Mouse (Mus musculus) cerebellum, adult 9-11 months (tissue): ENCODE measurements around the gene Serpinb9b.
"Not testable (repeated sequence)": the region's sequence is repeated elsewhere in the genome, so short reads cannot be mapped to it uniquely, and the experiment has no call there.

ENCODE experiments used
- DNase-seq: peaks from one replicate; pipeline ENCODE4 v3.0.0; 2022

The Serpinb9b gene

DNA sequence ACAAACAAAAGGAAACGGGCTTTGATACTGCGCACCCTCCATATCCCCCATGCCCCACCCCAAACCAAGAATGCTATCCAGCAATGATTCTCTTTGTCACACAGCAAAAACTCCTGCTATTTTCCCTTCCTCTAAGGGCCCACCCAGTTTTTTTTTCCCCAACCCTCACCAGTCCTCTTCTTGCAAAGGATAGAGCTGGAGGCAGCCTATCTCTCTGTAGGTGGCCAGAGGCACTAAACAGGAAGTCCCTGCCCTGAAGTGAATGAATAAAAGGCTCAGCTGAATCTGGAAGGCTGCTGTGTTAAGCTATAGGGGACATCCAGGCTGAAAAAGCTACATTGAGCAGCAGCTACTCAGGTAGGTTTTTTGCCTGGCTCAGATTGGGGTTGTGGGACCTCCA is at the start of gene Serpinb9b:
Gene Serpinb9b (plus strand): TSS at position 173 of the 400 bp plus-strand sequence.
- DNase-seq = no peak

DNA sequence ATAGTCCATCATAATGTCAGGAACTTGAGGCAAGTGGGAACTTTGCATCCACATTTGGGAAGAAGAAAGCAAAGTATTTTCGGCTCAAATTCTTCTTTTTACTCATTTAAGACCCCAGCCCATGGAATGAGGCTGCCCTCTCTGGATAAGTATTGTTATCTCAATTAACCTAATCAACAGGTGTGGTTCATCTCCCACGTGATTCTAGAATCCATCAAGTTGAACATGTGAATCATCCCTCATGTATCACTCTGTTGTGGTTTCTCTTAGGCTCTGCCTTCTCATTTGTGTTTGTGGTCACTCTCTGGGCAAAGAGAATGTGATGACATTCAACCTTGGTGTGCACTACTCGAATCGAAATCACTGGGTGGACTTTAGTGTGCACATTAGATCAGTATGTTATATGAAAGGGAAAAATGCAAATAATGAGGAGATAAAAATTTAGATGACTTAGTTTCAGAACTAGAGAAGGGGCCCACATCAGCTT is 44.6 kb upstream of the Serpinb9b start:
- DNase-seq = no peak

DNA sequence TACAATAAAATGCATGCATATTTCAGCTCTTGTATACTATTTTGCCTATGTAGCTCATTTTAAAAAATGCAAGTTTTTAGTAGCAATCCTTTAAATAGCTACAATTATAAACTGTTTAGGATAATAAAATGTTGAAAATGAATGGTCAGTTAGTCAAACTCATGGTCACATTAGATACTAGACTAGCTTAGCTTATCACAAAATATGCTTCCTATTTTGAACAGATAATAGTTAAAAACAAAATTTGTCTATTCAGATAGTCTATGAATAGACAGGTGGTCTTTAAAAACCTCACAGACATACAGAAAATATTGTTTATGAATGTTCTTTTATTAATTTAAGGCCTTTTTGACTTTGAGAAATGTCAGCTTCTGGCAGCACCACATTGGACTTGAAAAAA is 41.0 kb upstream of the Serpinb9b start:
- no peak for DNase-seq

DNA sequence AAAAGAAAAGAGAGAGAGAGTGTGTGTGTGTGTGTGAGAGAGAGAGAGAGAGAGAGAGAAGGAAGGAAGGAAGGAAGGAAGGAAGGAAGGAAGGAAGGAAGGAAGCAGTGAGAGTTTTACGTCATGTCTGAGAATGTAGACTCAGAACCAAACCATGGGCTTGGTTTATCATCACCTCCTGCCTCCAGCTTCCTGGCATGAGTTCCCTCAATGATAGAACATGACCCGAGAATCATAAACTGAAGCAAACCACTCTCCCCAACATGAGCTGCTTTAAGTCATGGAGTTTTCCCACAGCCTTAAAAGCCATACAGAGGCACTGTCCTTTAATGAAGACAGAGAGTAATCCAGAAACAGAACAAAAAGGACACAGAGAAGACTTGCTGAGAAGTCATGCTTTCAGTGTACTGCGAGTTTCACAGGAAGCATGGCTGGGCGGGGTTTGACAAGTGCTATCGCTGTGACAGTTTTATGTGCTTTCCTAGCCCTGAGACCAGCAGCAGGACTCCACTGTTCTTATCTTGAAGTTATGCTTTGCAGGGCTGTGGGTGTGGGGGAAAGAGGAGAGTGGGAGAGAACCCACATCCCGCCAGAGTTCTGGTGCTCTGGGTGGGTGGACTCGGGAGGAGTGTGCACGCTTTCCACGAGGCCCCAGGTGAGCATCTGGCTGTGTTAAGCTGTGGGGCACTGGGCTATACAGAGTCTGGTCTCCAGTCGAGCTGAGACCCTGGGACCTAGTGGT is 33.9 kb upstream of the Serpinb9b start:
- no peak for DNase-seq

DNA sequence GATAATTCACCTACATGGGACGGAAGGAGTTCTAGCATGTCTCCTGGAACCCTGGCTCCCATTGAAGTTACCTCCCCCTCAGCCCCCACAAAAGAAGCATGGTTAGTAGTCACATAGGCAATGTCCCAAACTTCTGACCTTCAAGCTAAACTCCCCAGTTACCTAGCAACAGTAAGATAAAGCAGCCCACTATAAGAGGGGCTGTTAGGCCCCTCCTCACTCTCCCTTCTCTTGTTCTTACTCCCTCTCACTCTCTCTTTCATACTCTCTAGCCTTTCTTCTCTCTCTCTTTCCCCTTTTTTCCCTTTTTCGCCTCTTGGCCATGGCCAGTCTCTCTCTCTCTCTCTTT is 33.3 kb upstream of the Serpinb9b start:
- no peak for DNase-seq

DNA sequence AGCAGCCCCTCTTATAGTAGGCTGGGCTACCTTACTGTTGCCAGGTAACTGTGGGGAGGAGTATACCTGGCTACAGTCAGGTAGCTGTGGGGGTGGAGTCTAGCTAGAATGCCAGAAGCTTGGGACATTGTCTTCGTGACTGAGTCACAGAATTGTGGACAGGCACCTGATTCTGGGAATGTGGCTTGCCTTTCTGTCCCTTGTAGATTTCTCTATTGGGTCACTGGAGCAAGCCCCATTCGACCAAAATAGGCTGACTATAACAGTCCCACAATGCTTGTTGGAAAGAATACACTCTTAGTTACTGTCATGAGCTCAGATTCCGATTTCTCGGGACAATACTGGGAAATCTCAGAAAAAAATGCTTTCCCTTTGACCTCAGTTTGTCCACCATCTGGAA is 32.2 kb upstream of the Serpinb9b start:
- no peak for DNase-seq

DNA sequence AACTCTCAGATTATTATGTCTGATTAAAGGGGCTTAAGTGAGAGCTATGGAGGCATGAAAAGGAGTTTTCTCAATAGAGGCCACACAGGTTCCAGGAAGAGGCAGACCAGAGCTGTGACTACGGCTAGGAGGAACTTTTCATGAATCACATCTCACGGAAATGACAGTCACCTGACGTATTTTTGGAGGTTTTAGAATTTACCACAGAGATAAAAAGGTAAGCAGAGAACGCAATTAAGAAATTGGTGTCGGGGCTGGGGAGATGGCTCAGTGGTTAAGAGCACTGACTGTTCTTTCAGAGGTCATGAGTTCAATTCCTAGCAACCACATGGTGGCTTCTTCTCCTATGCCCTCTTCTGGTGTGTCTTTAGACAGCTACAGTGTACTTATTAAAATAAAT is 25.9 kb upstream of the Serpinb9b start:
- no peak for DNase-seq

DNA sequence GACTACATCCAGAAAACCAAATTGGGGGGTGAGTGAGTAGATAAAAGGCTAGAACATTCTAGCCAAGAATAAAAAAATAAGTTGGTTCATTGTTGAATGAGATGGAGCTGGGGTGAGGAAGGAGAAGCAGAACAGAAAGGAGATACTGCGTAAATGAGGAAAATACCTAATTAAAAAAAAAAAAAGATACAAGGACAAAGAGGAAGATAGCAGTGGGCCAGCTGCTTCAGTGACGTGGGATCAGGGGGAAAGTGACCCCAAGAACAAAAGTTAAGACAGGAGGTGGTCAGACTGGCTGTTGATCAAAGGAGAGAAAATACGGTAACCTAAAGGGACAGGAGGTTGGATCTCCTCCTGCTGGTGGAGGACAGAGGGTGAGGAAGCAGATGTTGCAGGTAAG is 24.3 kb upstream of the Serpinb9b start, which contains the start of gene Serpinb9:
Gene Serpinb9 (plus strand): TSS at position 301 of the 400 bp plus-strand sequence.
- no peak for DNase-seq

DNA sequence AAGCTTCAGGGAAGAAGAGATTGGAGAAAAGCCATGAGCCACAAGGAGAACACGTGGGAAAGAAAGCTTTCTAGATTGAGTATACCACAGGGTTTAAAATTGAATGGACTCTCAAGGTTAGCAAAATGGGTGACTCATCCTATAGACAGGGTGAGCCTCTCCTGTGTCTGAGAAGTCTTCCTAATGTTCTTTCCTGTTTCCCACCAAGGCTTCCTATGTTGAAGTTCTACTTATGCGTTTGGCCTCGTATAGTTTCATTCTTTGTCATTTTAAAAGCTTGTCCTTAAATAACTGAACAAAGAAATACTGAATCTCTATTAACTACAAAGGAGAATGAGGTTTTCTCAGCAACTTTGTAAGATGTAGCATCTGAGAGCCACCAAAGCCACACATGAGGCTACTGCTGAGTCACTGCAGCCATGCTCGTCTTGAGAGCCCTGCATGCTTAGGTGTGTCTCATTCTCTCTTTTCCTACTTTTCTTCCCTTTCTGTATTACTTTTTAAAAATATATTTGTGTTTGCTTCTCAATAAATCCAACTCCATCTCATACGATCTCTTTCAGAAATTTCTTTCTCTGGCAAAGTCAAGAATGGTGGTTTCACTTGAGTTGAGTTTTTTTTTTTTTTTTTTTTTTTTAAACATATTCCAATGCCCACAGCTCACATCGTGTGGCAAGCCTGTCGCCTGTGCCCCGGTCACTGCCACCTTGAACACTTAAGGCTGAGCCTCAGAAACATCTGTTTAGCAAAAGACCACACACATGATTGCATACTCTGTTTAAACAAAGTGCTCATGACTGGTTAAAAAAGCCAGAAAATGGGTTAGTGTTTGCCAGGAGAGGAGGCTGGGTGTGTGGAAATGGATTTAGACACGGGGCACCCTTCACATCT is 23.4 kb upstream of the Serpinb9b start:
- DNase-seq = no peak

DNA sequence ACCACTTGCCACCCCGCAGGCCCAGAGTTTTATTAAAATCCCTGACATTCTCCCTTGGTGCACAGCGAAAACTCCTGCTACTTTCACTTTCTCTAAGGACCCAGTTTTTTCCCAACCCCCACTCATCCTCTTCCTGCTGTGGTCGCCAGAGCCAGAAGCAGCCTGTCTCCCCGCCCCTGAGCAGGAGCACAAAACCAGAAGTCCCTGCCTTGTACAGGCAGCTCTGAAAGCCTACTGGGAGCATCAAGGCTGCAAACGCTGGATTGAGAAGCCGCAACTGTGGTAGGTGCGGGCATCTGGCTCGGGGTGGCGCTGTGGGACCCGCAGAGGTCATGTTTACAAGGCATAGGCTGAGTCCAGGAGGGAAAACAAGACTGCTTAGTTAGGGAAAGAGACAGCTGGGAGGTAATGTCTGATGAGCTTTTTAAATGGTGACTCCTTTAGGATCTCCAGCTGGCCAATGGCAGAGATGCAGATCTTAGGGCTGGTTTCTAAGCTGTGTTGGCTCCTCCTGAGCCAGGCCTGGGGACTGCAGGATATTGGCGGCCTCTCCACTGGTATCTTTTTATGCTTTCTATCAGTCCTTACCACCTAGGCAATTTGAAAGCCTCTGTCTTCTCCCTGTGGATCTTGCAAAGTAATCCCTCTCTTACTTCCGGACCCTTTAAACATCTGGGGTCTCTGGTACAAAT is 22.7 kb upstream of the Serpinb9b start:
- peak; percentile 80 for DNase-seq

DNA sequence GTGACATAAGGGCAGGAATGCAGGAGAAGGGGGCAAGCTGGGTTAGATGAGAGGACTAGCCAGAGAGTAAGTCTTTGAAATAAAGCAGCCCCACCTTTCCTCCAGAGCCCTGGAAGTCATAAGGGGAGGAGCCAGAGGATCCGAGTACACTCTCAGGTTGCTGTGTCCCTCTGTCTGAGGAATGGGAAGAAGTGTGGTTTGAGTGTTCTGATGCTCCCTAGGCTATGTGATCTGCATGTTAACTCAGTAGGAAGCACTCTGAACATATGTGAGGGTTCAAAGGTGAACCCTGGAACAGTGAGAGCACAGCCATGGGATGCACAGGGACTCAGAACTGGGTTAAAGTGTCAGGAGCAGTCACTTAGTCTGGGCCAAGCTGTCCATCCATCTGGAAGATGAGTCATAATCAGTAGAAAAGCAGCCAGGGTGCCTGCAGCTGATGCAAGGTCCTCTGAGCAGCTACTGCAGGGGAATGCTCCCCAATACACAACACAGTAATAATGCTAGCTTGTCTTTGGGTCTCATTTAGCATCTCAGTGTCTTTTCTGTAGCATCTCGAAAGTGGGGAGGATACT is 21.6 kb upstream of the Serpinb9b start:
- DNase-seq = peak; percentile 7

DNA sequence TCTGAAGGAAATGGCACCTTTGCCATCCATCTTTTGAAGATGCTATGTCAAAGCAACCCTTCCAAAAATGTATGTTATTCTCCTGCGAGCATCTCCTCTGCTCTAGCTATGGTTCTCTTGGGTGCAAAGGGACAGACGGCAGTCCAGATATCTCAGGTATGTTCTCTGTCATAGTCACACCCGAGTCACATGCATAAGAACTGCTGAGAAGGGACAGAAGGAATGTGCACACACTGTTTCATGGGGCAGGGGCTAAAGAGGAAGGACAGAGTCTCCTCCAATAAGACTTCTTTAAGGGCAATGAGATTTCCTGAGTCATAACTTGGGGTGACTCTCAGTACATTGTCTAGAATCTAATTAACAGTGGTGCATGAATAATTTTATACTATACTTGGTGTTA is 20.7 kb upstream of the Serpinb9b start:
- DNase-seq = no peak

DNA sequence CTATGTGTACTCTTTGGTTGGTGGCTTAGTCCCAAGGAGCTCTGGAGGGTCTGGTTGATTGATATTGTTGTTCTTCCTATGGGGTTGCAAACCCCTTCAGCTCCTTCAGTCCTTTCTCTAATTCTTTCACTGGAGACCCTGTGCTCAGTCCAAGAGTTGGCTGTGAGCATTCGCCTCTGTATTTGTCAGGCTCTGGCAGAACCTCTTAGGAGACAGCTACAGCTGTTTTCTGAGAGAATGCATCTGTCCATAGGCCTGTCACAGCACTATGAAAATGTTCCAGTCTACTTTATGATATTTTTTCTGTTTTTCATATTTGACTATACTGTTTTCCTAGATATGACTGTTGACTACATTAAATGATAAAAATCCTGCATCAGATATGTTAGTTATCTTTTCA is 14.8 kb upstream of the Serpinb9b start:
- DNase-seq = no peak

DNA sequence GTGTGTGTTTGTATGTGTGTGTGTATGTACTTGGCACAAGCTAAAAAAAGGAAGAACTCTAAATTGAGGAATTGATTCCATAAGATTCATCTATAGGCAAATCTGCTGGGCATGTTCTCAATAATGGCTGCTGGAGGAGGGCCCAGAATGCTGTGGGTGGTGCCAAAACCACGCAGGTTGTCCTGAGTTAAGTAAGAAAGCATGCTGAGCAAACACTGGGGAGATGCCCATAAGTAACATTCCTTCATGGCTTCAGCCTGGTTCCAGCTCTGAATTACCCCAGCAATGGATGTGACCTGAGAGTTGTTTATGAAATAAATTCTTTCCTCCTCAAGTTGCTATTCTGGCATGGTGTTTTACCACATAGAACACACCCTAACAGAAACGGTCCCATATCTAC is 13.9 kb upstream of the Serpinb9b start:
- no peak for DNase-seq

DNA sequence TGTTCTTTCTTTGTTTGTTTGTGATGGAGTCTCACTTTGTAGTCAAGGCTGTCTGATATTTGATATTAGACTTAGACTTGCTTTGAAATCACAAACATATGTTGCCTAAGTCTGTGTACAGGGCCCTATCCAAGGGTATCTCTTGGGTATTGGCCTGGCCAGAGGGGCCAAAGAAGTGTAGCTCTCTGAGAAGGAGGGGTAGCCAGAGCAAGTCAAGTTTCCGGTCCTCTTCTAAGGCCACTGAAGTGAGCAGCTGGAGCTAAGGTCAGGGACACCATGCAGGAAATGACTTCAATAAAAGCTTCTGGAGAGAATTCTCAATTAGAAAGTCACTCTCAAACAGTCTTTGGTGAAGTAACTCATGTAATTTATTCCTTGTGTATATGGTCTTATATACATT is 4.8 kb upstream of the Serpinb9b start:
- DNase-seq = no peak

DNA sequence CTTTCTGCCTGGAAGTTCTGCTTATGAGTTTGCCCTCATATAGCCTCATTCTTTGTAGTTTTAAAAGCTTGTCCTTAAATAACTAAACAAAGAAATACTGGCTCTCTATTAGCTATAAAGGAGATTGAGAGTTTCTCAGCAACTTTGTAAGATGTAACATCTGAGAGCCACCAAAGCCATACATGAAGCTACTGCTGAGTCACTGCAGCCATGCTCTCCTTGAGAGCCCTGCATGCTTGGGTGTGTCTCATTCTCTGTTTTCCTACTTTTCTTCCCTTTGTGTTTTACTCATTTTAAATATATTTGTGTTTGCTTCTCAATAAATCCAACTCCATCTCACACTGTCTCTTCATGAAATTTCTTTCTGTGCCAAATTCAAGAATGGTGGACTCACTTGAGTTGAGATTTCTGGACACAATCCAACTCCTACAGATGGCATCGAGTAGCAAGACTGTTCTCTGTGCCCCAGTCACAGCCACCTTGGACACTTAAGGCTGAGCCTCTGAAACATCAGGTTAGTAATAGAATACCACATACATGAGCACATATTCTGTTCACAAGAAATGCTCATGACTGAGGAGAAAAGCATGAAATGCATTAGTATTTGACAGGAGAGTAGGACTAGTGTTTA is 674 bp upstream of the Serpinb9b start:
- no peak for DNase-seq

DNA sequence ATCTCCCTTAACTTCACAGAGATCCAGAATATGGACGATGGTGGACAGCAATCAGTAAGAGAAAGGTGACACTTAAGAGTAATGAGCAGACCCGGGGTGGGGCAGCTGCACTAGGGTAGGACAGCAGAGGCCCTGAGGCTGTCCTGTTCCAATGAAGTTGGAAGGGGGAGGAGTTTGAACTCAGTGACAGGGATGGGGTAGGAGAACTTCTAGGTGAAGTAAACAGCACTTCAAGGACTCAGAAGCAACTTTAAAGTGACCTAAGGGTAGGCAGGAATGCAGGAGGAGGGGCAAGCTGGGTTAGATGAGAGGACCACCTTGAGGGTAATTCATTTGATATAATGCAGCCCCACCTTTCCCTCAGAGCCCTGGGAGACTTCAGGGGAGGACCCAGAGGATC is 930 bp downstream of the Serpinb9b start:
- no peak for DNase-seq

DNA sequence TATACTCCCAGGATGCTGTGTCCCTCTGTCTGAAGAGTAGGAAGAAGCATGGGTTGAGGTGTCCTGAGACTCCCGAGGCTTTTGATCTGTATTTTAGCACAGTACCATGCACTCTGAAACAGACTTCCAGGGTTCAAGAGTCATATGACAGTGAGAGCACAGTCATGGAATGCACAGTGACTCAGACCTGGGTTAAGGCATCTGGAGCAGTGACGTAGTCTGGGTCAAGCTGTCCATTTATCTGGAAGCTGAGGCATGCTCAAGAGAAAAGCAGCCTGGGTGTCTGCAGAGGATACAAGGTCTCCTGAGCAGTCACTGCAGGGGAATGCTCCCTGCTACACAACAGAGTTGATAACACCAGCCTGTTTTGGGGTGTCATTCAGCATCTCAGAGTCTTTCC is 1.3 kb downstream of the Serpinb9b start:
- DNase-seq = no peak

DNA sequence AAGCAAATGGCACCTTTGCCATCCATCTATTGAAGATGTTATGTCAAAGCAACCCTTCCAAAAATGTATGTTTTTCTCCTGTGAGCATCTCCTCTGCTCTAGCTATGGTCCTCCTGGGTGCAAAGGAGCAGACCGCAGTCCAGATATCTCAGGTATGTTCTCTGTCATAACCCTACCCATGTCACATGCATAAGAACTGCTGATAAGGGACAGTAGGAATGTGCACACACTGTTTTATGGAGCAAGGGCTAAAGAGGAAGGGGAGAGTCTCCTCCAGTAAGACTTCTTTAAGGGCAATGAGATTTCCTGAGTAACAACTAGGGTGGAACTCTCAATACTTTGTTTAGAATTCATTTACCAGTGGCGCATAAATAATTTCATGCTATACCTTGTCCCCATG is 2.3 kb downstream of the Serpinb9b start:
- not testable (repeated sequence) for DNase-seq

DNA sequence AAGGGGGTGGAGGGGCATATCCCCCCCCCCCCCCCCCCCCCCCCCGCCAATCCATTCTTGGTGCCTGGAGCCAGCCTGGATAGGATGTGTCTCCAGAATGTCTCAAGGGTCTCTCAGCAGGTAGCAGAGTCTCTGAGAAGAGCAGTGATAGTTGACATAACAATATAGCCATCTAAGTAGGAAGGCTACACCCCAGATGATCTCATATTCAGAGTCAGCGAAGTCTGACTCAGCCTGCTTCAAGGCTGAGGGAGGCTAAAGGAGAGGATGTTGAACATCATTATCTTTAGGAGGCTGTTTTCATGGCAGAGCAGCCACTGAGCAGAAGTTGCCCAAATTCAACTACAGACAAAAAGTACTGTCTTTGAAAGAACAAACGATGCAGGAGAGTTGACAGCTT is 3.1 kb downstream of the Serpinb9b start:
- DNase-seq = no peak

DNA sequence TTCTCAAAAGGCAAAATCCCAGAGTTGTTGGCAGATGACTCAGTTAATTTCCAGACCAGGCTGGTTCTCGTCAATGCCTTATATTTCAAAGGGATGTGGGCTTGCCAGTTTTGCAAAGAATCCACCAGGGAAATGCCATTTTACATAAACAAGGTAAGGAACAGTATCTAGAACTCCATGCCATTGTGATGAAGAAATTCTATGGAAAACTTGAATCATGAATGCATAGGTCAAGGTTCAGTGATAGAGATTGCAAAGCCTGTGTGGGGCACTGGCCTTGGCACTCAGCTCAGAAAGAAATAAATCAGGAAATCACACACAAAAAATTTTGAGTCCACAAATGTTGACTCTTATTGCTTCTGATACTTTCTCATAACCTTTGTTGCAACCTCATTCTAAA is 8.3 kb downstream of the Serpinb9b start:
- DNase-seq = no peak

DNA sequence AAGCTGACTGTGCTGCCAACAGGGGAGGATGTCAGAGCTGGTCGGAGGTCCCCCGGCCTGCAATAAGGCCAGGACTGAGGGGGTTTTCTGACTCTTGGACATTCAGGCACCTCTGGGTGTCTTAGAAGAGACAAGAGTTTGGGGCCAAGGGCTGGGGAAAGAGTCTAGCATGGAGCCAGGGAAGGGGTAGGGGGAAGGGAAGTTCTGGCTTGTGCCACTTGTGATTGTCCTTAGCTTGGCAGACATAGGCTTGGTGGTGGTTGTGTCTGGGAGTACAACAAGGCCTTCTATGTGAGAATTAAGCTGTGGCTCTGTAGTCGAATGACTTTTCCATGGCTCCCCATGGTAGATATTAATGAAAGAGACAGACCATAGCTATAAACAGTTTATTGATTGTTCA is 16.3 kb downstream of the Serpinb9b start:
- DNase-seq = no peak

DNA sequence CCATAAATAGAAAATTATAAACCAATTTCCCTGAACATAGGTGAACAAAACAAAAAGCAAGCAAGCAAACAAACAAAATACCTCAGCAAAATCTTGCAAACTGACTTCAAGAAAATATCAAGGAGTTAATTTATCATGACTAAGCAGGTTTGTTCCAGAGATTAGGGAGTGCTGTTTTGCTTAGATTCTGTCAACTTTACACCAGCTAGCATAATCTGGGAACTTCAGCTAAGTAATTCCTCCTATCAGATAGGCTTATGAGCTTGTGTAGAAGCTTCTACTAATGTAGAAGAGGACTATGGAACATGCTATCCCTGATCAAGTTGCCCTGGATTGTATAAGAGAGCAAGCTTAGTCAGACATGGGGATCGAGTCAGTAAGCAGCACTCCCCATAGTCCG is 20.0 kb downstream of the Serpinb9b start:
- no peak for DNase-seq
